Mouse (Mus musculus) activated CD4-positive, CD25-positive, alpha-beta regulatory T cell (primary cell): ENCODE data around the gene 1700009N14Rik. TPM values are rescaled to one million over a fixed set of nuclear protein-coding genes. Genes with fewer than 3 reads are reported as not detected.

Experiments used
- polyA plus RNA-seq, 2 experiments: library from polyadenylated mRNA; unstranded; fragments of 100-300 nt; shearing (Covaris generic); gene quantifications; one replicate each; pipeline ENCODE4 v1.2.1; 2017

The 1700009N14Rik gene
- not detected for polyA plus RNA-seq

DNA sequence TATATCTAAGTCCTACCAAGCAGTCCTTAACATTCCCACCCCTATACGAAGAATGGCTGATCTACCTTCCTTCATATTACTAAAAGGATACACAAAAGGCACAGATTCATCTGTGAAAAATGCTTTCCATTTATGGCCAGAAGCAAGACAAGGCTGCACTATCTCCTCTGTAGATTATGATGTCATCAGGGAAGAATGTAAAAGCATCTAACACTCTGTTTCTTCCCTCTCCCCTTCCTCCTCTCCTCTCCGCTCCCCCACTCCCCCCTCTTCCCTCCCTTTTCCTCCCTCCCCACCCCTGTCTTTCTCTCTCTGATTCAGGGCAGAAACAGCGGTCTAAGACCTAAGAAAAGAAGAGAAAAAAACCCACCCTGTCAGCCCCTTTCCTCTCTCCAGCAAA is at the start of gene 1700009N14Rik:
Gene 1700009N14Rik (plus strand): TSS at position 227 of the 400 bp plus-strand sequence.

